Mouse (Mus musculus) frontal cortex, postnatal 10 days (tissue): Measurements from ENCODE around the gene Polr2i.
"Not testable (repeated sequence)": the region's sequence is repeated elsewhere in the genome, so short reads cannot be mapped to it uniquely, and the experiment has no call there.

Experiments
- DNase-seq, 2 experiments: peaks; one replicate each; pipeline ENCODE4 v3.0.0; 2022; ENCODE audit warnings: low spot score in 2 of 2, mixed read lengths in 1 of 2

The Polr2i gene

GRCm38 (mm10) chr7:30204380-30204779 lies 27.4 kb upstream of the Polr2i start:
- DNase-seq, result no peak

- DNase-seq, result no peak
Observed at GRCm38 (mm10) chr7:30205383-30205782, 26.4 kb upstream of the Polr2i start.

GRCm38 (mm10) chr7:30206364-30206763 lies 25.4 kb upstream of the Polr2i start:
- not testable (repeated sequence) for DNase-seq

GRCm38 (mm10) chr7:30211025-30211424 lies 20.7 kb upstream of the Polr2i start:
- no peak for DNase-seq

- DNase-seq, result no peak
Observed at GRCm38 (mm10) chr7:30213881-30214280, 17.9 kb upstream of the Polr2i start.

- no peak for DNase-seq
Observed at GRCm38 (mm10) chr7:30215875-30216274, 15.9 kb upstream of the Polr2i start.

GRCm38 (mm10) chr7:30216723-30217151 lies 15.0 kb upstream of the Polr2i start:
- peak in 1 of 2 experiments; percentile 59 for DNase-seq

- DNase-seq, result no peak
Observed at GRCm38 (mm10) chr7:30217277-30217676, 14.5 kb upstream of the Polr2i start.

- no peak for DNase-seq
Observed at GRCm38 (mm10) chr7:30219293-30220007, 12.3 kb upstream of the Polr2i start.

- DNase-seq, result no peak
Observed at GRCm38 (mm10) chr7:30220008-30220356, 11.8 kb upstream of the Polr2i start.

GRCm38 (mm10) chr7:30221433-30221832 lies 10.3 kb upstream of the Polr2i start:
- DNase-seq, result no peak

- DNase-seq, result no peak
Observed at GRCm38 (mm10) chr7:30222205-30222604, 9.5 kb upstream of the Polr2i start.

GRCm38 (mm10) chr7:30224206-30224605 lies 7.5 kb upstream of the Polr2i start:
- DNase-seq, result no peak

GRCm38 (mm10) chr7:30231328-30231668 lies 450 bp upstream of the Polr2i start:
- no peak for DNase-seq

GRCm38 (mm10) chr7:30232631-30233148 lies 942 bp downstream of the Polr2i start:
- peak; percentile 46 to 51 for DNase-seq

- DNase-seq, result peak; percentile 27 to 33
Observed at GRCm38 (mm10) chr7:30233387-30233786, 1.6 kb downstream of the Polr2i start.

GRCm38 (mm10) chr7:30234276-30234858 lies 2.6 kb downstream of the Polr2i start:
- DNase-seq, result no peak

- no peak for DNase-seq
Observed at GRCm38 (mm10) chr7:30235091-30235490, 3.3 kb downstream of the Polr2i start.

- no peak for DNase-seq
Observed at GRCm38 (mm10) chr7:30235625-30236024, 3.9 kb downstream of the Polr2i start, which contains the start of gene Ovol3. TSS of gene Ovol3 (minus strand) at chr7:30235725.

GRCm38 (mm10) chr7:30237374-30237773 lies 5.6 kb downstream of the Polr2i start:
- DNase-seq, result not testable (repeated sequence)

GRCm38 (mm10) chr7:30251956-30252954 lies 20.5 kb downstream of the Polr2i start:
- DNase-seq, result no peak

GRCm38 (mm10) chr7:30265041-30265440 lies 33.3 kb downstream of the Polr2i start:
- no peak for DNase-seq
